Mouse (Mus musculus): ENCODE results near the gene Gja3. TPM values are rescaled to one million over a fixed set of nuclear protein-coding genes. Genes with fewer than 3 reads are reported as not detected.
A peak's percentile ranks its signal among the peaks of the same experiment; 100 is the strongest.
"Not testable (repeated sequence)": the region's sequence is repeated elsewhere in the genome, so short reads cannot be mapped to it uniquely, and the experiment has no call there.

Gene Gja3
- total RNA-seq, 2 experiments from 2014 or later, result 0.12 TPM; not detected in 1

DNA sequence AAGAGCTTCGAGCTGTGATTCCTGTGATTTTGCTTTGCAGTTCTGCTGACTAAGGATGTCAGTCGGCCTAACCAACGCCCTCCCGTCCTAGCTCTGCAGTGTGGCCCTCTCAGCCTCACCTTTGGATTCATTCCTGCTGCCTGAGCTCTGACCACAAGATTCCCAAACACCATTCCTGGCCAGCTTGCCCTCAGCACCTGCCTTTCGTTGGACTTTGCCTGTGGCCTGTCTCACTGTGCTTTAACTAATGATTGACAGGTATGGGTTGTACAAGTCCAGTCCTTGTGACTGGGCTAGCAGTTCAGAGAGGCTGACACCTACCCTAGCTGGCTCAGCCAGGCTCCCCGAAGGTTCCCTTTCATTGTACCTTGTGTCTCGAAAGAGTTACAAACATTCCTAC, 31.2 kb upstream of the Gja3 start:
- no peak for TF ChIP-seq CTCF (IDR thresholded peaks at IDR 0.05)
- H3K27ac ChIP-seq, result no peak overlapping the region
- no peak overlapping the region for H3K4me3 ChIP-seq
- intact Hi-C loops (cut with DNase I), result no loop called here
- DNase-seq (ENCODE audit: extremely low spot score in 1 of 2, low spot score in 2 of 2), result no peak

DNA sequence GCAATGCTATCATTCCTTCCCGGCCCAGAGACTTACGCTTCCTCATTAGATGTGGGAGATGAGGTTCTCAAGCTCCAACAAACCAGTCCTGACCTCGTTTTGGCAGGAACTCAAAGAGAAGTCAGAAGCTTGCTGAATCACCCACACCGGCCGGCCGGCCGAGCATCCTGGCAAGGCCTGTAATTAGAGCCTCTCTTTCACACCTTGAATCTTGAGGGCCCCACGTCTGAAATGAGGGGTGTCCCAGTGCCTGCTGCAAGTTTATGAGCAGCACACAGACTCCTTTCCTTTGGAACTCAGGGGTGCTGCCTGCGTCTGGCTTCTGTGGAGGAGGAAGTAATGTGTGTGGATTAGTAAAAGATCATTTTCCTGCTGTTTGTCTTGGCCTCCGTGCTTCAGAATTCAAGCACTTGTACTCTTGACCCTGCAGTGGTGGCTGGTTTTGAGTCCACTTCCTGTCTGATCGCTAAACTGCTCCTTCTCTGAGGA, 26.3 kb upstream of the Gja3 start:
- no peak for DNase-seq (ENCODE audit: extremely low spot score in 1 of 2, low spot score in 2 of 2)
- no peak overlapping the region for H3K27ac ChIP-seq
- TF ChIP-seq CTCF (IDR thresholded peaks at IDR 0.05), result no peak
- no peak overlapping the region for H3K4me3 ChIP-seq
- intact Hi-C loops (cut with DNase I), result no loop called here

DNA sequence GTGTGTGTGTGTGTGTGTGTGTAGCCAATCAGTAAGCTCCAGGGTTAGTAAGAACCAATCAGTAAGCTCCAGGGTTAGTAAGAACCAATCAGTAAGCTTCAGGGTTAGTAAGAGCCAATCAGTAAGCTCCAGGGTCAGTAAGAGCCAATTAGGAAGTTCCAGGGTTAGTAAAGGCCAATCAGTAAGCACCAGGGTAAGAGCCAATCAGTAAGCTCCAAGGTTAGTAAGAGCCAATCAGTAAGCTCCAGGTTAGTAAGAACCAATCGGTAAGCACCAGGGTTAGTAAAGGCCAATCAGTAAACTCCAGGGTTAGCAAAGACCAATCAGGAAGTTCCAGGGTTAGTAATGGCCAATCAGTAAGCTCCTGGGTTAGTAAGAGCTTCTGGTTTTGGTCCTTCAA, 25.0 kb upstream of the Gja3 start:
- Histone ChIP-seq H3K27ac (no peak overlapping the region), H3K4me3 (no peak overlapping the region)
- TF ChIP-seq CTCF (IDR thresholded peaks at IDR 0.05), result no peak
- no peak for DNase-seq (ENCODE audit: extremely low spot score in 1 of 2, low spot score in 2 of 2)
- intact Hi-C loops (cut with DNase I), result no loop called here

DNA sequence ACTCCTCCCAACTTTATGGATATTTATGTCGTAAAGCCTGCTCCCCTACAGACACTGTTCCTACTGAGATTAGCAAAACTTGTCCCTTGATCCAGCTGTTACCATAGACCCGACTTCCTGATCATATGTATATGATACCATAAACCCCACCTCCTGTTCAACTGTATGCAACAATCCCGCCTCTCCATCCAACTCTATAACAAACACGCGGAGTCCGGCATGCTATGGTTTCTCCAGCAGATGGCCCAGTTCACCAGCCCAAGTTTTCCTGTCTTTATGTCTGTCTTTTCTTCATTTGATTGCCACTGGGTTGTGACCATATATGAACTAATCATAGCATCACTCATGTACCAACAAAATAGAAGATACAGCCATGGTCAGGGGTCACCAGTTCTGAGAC, 17.6 kb upstream of the Gja3 start:
- no peak for DNase-seq (ENCODE audit: extremely low spot score in 1 of 2, low spot score in 2 of 2)
- H3K27ac ChIP-seq, result no peak overlapping the region
- H3K4me3 ChIP-seq, result no peak overlapping the region
- intact Hi-C loops (cut with DNase I), result no loop called here
- TF ChIP-seq CTCF (IDR thresholded peaks at IDR 0.05), result no peak; the same call in 1 of the 2 replicates

DNA sequence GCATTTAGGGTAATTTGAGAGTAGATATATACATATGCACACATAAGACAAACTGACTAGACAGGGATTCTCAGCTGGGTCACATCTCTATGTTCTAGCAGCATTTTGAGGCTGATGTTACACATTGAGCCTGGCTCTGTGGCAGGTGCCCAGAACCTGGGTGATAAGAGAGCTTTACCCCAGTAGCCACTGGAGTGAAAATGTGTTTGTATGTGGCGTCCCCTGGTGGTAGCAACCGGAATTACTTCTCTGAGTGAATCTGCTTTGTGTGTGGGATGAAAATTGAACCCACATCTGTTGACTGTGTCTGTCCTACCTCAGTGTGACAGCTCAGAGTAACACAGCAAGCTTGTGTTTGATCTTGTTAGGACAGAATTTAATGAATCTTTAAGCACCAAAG, 12.0 kb upstream of the Gja3 start:
- H3K4me3 ChIP-seq; H3K27ac ChIP-seq; intact Hi-C loops (cut with DNase I): not testable (repeated sequence)
- peak in 1 of 2 experiments; percentile 43 for DNase-seq (ENCODE audit: extremely low spot score in 1 of 2, low spot score in 2 of 2)
- TF ChIP-seq CTCF (IDR thresholded peaks at IDR 0.05), result peak; percentile 62

DNA sequence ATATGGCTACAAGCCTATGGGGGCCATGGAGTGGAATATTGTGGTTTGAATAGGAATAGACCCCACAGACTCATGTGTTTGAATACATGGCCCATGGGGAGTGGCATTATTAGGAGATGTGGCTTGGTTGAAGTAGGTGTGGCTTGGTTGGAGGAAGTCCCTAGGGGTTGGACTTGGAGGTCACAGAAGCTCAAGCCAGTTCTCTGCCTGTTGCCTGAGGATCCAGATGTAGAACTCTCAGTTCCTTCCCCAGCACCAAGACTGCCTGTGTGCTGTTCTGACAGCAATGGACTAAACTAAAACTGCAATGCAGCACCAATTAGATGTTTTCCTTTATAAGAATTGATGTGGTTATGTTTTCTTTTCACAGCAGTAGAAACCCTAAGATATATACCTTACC, 8.2 kb upstream of the Gja3 start:
- no peak overlapping the region for H3K27ac ChIP-seq
- TF ChIP-seq CTCF (IDR thresholded peaks at IDR 0.05), result no peak
- no peak overlapping the region for H3K4me3 ChIP-seq
- intact Hi-C loops (cut with DNase I), result no loop called here
- no peak for DNase-seq (ENCODE audit: extremely low spot score in 1 of 2, low spot score in 2 of 2)

DNA sequence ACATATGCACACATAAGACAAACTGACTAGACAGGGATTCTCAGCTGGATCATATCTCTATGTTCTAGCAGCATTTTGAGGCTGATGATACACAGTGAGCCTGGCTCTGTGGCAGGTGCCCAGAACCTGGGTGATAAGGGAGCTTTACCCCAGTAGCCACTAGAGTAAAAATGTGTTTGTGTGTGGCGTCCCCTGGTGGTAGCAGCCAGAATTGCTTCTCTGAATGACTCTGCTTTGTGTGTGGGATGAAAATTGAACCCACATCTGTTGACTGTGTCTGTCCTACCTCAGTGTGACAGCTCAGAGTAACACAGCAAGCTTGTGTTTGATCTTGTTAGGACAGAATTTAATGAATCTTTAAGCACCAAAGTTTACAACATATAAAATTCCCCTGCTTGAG, 2.2 kb upstream of the Gja3 start:
- not testable (repeated sequence) for H3K4me3 ChIP-seq, H3K27ac ChIP-seq
- peak; percentile 81 for TF ChIP-seq CTCF (IDR thresholded peaks at IDR 0.05)
- intact Hi-C loops (cut with DNase I), result loop anchor here (5.0 kb wide), 2 partner anchors 93 to 683 kb away; no protein-coding TSS in a partner anchor
- peak; percentile 62 to 72 for DNase-seq (ENCODE audit: extremely low spot score in 1 of 2, low spot score in 2 of 2)

DNA sequence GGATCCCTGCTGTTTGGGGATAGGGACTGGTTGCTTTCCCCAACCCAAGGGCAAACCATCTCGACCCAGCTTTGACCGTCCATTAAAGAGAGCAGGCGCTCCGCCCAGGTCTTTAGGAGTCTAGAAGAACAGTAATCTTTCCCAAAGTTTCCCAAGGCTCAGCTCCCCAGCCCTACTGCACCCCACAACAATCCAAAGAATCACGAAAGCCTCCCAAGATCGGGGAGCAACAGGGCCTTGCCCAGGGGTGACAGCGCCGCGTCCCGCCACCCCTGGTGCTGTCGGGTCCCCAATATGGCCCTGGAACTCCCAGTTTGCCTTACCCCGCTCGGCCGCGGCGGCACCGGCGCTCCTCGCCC, 717 bp downstream of the Gja3 start:
- intact Hi-C loops (cut with DNase I), result no loop called here
- H3K4me3 ChIP-seq, result peak overlapping the region; percentile 39
- no peak overlapping the region for H3K27ac ChIP-seq
- no peak for DNase-seq (ENCODE audit: extremely low spot score in 1 of 2, low spot score in 2 of 2)
- no peak for TF ChIP-seq CTCF (IDR thresholded peaks at IDR 0.05)

DNA sequence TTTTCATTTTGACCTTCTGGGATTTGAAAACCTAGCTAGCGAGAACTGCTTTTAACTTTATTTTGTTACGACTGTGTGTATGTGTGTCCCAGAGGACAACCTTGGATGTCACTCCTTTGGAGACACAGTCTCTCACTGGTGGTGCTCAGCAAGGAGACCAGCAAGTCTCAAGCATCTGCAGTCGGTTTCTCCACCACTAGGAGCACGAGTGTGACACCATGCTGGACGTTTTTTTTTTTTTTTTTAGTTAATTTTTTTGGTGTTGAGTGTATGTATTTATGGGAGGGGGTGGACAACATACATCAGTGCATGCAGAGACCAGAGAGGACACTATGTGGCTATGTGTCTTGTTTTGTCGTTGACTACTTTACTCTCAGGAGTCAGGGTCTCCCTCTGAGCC, 5.2 kb downstream of the Gja3 start:
- H3K27ac ChIP-seq, result no peak overlapping the region
- TF ChIP-seq CTCF (IDR thresholded peaks at IDR 0.05), result no peak
- intact Hi-C loops (cut with DNase I), result no loop called here
- DNase-seq (ENCODE audit: extremely low spot score in 1 of 2, low spot score in 2 of 2), result no peak
- H3K4me3 ChIP-seq, result no peak overlapping the region

DNA sequence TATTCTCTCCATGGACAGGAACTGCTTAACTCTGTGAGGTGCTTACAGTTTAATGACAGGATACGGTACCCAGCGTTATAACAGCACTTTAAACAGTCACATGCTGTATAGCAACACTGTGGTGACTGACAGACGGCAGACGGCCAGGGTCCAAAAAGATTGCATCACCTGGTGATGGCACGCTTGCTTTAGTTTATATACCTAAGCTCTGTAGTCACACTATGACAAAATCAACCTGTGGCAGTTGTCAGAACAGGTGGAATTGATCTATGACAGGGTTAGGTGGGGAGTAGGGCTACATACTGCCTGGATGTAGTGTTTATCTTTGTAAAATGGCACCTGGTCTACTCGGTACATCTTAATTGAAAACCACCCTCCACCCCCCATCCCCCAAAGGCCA, 14.0 kb downstream of the Gja3 start:
- intact Hi-C loops (cut with DNase I), result no loop called here
- H3K27ac ChIP-seq, result no peak overlapping the region
- DNase-seq (ENCODE audit: extremely low spot score in 1 of 2, low spot score in 2 of 2), result no peak
- no peak for TF ChIP-seq CTCF (IDR thresholded peaks at IDR 0.05)
- no peak overlapping the region for H3K4me3 ChIP-seq

DNA sequence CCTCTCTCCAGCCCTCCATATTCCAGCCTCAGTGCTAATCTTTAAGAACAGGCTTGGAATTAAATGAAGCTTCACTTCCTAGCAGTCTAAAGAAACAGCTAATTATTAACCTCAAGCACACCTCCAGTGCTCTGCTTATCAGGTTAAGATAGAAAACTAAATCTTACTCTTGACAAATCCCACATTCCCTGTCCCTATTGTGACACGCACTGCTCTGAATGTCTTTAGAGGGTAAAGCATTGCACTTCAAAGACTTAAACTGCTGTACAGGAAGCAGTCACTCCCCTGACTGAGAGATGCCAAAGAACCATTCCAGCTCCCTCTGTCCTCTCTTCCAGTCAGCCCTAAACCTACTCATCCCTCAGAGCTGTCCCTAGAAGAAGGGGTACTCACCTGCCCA, 16.5 kb downstream of the Gja3 start:
- intact Hi-C loops (cut with DNase I), result no loop called here
- no peak for TF ChIP-seq CTCF (IDR thresholded peaks at IDR 0.05)
- Histone ChIP-seq H3K4me3 (no peak overlapping the region), H3K27ac (no peak overlapping the region)
- no peak for DNase-seq (ENCODE audit: extremely low spot score in 1 of 2, low spot score in 2 of 2)

DNA sequence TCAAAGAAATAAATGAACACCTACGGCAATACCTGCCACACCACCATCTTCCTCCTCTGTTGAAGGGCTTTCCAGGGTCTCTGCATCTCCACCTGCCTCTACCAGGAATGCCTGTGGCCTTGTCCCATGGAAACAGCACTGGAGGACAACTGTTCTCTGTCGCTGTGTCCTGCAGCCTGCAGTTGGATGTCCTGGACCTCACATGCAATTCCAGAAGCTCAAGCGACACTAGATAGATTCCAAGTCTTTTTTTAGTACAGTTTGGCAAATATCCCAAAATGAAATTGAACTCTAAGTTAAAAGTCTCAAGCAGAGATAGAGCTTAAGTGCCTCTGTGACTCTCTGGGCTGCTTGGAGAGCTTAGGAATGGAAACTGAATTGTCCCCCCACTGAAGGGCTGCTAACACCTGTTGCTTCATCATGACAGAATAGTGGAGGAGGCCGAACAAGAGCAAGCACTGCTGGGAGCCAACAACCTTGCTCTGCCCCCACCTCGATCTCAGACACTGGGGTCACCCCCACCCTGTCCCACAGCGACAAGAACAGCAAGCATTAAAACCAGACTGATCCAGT, 22.9 kb downstream of the Gja3 start:
- TF ChIP-seq CTCF (IDR thresholded peaks at IDR 0.05), result no peak
- Histone ChIP-seq H3K27ac (no peak overlapping the region), H3K4me3 (no peak overlapping the region)
- intact Hi-C loops (cut with DNase I), result no loop called here
- no peak for DNase-seq (ENCODE audit: extremely low spot score in 1 of 2, low spot score in 2 of 2)

DNA sequence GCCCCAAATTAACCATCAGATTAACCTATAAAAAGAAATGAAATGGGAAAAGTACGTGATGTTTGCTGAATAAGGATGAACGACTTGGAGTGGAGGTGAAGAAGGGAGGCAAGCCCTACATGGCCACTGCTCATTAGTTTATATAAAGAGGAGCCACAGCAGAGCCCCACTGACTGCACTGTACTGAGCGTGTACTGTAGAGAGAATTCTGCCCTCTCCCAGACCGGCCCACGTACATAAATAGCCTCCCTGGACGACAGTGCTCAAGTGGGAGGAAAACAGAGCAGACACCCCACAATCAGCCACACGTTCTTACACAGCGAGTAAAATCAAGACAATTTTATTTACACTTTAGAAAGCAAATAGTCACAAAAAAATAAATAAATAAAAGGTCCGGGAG, 23.8 kb downstream of the Gja3 start:
- intact Hi-C loops (cut with DNase I), result no loop called here
- no peak for TF ChIP-seq CTCF (IDR thresholded peaks at IDR 0.05)
- H3K4me3 ChIP-seq, result no peak overlapping the region

More for the DNA sequence above, 23.8 kb downstream of the Gja3 start:
- H3K27ac ChIP-seq, result no peak overlapping the region
- no peak for DNase-seq (ENCODE audit: extremely low spot score in 1 of 2, low spot score in 2 of 2)

Data from left cerebral cortex, adult 2 months (tissue).